Mouse (Mus musculus): ENCODE data around the gene Fcor.
A peak's percentile ranks its signal among the peaks of the same experiment; 100 is the strongest.

Gene Fcor

DNA sequence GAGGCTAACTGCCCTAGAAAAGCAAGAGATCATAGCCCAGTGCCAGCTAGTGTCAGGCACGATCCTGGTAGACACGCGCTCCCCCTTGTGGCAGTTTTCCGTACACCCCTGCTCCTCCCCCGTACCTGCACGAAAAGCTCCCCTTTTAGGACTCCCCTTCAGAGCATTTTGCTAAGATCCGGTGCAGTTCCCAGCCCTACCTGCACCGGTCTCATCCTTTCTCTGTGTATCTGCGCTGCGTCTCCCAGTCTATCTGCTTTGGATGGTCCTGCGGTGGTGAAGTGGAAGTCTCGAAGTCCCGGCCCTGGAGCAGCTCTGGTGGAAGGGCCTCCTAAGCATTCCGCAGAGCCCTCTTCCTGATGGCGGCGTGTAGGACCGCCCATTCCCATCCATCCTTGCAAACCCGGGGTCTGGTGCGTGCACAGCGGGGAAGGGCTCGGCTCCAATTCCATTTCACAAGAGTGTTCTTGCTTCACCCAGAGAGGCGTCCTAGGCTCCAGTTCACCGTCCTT lies at the start of gene Fcor:
TSS of gene Fcor (minus strand) at position 383 of the 512 bp plus-strand sequence.
- peak; percentile 95 for DNase-seq (ENCODE audit: low read depth, low spot score)

DNA sequence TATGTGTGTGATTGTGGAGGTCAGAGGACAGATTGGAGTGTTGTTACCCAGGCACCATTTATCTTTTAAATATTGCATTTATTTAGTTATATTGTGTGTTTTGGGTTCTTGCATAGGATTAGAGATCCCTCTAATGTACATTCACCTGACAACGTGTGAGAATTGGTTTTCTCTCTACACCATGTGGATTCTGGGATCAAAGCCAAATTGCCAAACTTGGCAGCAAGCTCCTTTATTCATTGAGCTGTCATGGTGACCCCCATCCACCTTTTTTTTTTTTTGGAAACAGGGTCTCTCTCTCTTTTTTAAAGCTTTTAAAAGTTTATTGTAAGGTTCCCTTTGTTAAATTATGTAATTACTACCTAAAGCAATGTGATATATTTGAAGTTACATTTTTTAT lies 48.9 kb upstream of the Fcor start:
- DNase-seq (ENCODE audit: low read depth, low spot score), result no peak

GRCm38 (mm10) chr8:3720551-3720950 lies 48.4 kb upstream of the Fcor start, which contains the start of gene Clec4g:
Gene Clec4g (minus strand): TSS chr8:3720651.
- no peak for DNase-seq (ENCODE audit: low read depth, low spot score)

DNA sequence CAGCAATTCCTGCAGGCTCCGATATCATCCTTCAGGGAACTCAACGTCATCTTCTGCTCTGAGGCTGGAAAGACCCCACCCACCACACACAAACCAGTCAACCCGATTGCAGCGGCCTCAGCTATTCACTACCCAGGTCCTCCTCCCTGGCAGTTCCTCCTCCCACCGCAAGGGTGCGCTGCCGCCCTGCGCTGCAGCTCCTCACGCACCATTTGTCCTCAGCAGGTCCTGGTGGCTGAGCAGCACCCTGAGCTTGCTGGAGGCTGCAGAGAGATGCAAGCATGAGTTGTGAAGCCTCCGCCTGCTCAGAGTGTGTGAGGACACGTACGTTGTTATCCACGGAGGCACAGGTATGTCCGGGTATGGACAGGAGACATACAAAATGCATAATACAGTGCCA lies 46.4 kb upstream of the Fcor start:
- DNase-seq (ENCODE audit: low read depth, low spot score), result peak; percentile 77

DNA sequence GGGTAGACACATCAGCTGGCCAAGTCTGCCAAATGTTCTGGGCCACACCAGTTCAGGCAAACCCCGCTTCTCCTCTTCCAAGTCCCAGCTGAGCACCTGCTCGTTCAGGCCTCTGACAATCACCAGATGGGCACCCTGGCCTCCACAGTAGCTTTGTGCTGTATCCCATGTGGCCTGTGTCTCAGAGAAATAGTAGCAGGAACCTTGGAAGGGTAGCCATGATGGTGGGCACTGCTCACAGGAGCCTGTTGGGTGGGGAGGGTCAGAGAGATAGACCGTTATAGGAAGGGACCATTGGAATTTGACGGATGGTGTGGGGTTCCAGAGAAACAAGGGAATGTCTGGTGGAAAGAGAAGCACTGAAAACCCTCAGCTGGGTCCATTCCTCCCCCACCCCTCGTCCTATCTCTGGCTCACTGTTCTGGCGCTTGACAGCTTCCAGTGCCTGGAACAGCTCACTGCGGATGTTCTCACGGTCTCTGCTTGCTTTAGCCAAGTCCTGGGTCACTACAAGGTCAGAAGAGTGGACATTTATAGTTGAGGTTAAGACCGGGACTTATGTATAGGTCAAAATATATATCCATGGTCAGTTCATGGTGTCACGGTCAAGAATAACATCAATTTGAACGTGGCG lies 45.3 kb upstream of the Fcor start:
- DNase-seq (ENCODE audit: low read depth, low spot score), result no peak

DNA sequence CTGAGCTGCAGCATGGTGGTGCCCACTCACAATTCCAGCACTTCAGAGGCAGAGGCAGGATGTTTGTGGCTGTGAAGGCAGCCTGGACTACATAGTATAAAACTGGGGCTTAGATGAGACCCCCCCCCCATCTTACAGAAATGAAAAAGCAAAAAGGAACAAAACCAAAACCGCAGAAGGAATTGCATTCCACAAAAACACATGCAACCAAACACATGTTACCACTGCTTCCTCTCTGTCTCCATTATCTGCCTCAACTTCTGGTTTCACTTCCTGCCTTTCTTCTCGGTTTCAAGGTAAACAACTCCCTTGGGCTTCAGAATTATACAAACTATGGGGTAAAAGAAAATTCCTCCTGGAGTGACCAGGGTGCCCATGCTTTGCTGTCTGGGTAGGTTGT lies 39.5 kb upstream of the Fcor start:
- DNase-seq (ENCODE audit: low read depth, low spot score), result no peak

GRCm38 (mm10) chr8:3710312-3710711 lies 38.1 kb upstream of the Fcor start:
- DNase-seq (ENCODE audit: low read depth, low spot score), result no peak

DNA sequence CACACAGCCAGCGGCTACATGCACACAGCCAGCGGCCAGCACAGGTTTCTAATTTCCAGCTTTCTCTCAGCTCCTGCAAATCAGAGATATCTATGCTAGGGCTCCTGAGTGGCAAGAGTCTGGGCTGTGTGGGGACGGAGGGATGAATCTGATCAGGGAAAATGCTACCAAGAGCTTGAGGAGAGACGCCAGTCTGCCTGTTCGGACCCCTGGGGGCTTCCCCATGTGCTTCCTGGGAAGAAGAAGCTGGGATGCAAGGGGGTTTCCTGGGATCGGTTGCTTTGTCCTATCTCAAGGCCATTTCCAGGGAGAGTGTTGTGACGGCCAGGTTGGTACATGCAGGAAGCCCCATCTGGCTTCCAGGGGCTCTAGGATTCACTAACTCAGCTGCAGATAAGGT lies 35.4 kb upstream of the Fcor start:
- no peak for DNase-seq (ENCODE audit: low read depth, low spot score)

GRCm38 (mm10) chr8:3705711-3706110 lies 33.5 kb upstream of the Fcor start:
- DNase-seq (ENCODE audit: low read depth, low spot score), result no peak

DNA sequence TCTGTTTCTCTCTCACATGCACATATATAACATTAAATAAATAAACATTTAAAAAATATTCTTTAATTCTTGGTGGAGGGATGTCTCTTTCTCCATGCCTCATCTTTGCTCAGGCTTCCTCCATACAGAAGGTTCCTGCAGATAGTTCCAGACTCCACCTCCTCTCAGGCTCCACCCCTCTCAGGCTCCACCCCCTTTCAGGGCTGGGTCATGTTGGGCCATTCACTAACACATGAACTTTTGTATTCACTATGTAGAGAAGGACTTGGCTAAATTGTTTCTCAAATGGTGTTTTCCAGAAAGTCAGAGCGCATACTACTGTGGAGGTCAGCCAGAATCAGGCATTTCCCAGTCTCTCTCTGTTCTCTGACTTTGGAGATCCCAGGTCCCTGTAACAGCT lies 29.3 kb upstream of the Fcor start:
- no peak for DNase-seq (ENCODE audit: low read depth, low spot score)

DNA sequence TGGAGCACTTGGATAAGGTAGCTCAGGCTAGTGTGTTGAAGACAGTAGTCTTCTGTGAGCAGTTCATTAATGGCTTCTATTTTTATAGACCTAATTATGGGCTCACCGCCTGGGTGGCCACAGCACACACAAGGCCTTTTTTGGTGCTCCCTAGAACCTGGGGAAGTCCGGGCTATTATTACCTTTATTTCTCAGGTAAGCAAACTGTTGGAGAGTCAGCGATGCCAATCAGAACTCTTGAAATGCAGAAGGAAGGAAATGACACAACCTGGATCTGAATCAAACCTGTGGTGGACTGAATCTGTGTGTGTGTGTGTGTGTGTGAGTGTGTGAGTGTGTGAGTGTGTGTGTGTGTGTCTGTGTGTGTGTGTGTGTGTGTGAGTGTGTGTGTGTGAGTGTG lies 22.0 kb upstream of the Fcor start, which contains the start of gene Fcer2a:
TSS of gene Fcer2a (minus strand) at position 55 of the 400 bp plus-strand sequence.
- DNase-seq (ENCODE audit: low read depth, low spot score), result no peak

DNA sequence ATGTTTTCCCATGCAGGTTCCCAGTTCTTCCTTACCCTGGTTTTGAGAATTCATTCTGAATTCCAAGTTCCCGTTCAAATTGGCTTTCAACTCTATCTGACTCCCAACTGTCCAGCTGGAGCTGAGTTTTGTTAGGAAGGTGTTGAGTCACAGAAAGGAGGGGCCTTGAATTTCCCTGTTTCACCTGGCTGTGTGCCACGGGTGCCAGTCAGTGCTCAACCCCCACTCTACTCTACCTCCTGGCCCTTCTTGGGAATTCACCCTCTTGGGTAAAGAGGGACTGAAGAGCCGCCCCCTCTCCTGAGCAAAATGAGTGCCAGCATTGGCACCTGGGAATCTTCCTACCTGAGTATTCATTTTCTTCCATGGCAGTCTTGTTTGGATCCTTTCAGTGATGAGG lies 18.6 kb upstream of the Fcor start:
- DNase-seq (ENCODE audit: low read depth, low spot score), result no peak

GRCm38 (mm10) chr8:3687537-3687936 lies 15.4 kb upstream of the Fcor start:
- DNase-seq (ENCODE audit: low read depth, low spot score), result no peak

DNA sequence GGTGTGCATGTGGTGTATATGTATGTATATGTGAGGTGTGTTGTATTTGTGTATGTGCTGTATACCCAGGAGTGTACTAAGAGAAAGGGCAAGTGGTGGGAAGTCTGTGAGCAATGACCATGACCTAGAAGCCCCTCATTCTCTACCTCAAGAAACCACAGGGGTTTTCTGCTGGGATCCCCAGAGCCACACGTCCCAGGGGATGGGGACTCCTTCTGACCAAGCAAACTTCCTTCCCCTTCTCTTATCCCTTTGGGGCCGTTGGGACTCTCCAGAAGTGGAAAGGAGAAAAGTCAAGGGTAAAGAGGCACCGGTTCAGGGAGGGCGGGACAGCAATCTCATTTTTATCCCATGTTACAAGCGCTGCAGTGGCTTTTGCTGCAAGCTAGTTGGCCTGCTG lies 13.3 kb upstream of the Fcor start:
- DNase-seq (ENCODE audit: low read depth, low spot score), result no peak

- no peak for DNase-seq (ENCODE audit: low read depth, low spot score)
Observed at GRCm38 (mm10) chr8:3684530-3684929, 12.4 kb upstream of the Fcor start.

GRCm38 (mm10) chr8:3683408-3684176 lies 11.4 kb upstream of the Fcor start:
- DNase-seq (ENCODE audit: low read depth, low spot score), result no peak

GRCm38 (mm10) chr8:3682435-3682834 lies 10.3 kb upstream of the Fcor start:
- DNase-seq (ENCODE audit: low read depth, low spot score), result no peak

GRCm38 (mm10) chr8:3679656-3680055 lies 7.5 kb upstream of the Fcor start:
- DNase-seq (ENCODE audit: low read depth, low spot score), result no peak

GRCm38 (mm10) chr8:3679236-3679635 lies 7.1 kb upstream of the Fcor start:
- no peak for DNase-seq (ENCODE audit: low read depth, low spot score)

- DNase-seq (ENCODE audit: low read depth, low spot score), result peak; percentile 22
Observed at GRCm38 (mm10) chr8:3678831-3679230, 6.7 kb upstream of the Fcor start.

GRCm38 (mm10) chr8:3676993-3677579 lies 4.9 kb upstream of the Fcor start:
- DNase-seq (ENCODE audit: low read depth, low spot score), result no peak

DNA sequence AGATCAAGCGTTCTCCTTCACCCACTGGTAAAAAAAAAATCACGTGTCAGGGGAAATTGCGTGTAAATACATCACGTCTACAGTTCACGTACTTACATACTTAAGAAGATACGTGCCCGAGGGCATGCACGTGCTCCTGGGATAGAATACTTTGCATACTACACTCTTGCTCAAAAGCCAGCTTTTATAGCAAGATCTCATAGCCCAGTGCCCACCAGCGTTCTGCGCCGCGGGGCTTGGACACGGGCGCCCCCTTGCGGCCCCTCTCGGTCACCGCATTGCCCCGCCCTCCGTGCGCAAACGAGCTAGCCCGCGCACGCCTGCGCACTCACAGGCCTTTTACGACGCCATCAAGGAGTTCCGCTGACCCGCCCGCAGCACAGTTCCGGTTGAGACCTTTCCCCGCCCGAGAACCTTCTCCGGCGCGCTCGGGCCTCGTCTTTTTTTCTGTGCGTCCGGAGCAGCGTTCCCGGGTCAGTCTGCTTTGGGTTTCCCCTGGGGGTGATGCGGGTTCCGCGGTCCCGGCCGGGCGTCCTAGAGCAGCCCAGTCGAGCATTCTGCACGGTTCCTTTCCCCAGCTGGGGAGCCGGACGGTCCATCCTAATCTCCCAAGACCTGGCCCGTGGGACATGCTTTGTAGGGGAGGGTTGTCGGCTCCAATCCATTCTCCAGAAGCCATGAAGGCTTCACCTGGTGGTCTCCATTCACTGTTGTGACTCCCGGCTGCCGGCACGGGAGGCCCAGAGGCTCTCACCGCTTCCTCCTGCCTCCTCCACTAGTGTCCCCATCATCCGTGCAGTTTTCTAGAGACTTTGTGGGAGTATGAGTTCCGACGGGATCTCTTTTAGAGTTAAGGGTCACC lies 4.2 kb upstream of the Fcor start, which contains the start of gene Trappc5:
TSS of gene Trappc5 (plus strand) at position 169 of the 862 bp plus-strand sequence.
- DNase-seq (ENCODE audit: low read depth, low spot score), result peak; percentile 95

Data from R1 (cell line).